Mouse (Mus musculus) lung, postnatal 14 days (tissue): ENCODE results near the gene Ndufb2.

Experiments used
- DNase-seq: peaks from one replicate; pipeline ENCODE4 v3.0.0; 2021

Gene Ndufb2

GRCm38 (mm10) chr6:39580558-39580957, 11.8 kb upstream of the Ndufb2 start:
- no peak for DNase-seq

- DNase-seq, result no peak
These were observed 11.1 kb upstream of the Ndufb2 start for GRCm38 (mm10) chr6:39581087-39581784.

DNA sequence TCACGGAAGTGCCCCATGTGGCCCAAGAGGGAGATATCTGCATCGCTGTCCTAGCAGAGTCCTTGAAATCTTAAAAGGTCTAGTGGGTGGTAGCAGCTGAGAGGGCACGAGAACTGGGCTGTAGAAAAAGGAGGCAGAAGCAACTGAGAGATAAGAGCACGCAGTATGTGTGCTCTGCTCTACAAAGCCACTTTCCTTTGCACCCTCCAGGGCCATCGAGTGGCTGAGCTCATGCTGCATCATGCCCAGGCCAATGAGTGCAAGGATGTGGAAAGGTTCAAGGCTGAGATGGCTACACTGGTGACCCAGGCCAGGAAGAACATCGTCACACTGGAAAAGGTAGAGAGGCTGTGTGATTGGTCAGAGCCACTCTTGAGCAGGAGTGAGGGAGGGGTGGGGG, 6.9 kb upstream of the Ndufb2 start, which contains the start of gene Gm42420:
Gene Gm42420 (plus strand): TSS at position 237 of the 400 bp plus-strand sequence.
- no peak for DNase-seq

GRCm38 (mm10) chr6:39591481-39591880, 893 bp upstream of the Ndufb2 start:
- DNase-seq, result no peak

DNA sequence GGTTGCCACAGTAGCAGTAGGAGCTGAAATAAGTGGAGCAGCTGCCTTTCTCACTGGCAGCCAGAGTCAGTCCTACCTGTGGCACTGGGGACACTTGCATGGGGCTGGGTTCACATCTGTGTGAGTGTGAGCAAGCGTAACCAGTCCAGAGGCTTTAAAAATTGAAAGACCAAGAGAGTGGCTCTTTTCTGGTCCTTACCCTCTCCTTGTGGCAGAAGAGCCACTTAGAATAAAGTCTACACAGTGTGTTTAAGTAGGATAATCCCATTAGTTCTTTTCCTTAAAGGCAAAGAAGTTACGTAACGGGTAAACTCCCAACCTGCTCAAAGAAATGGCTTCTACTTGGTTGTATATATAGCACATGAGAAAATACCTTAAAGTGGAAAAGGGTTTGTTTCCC, 8.5 kb downstream of the Ndufb2 start:
- no peak for DNase-seq

DNA sequence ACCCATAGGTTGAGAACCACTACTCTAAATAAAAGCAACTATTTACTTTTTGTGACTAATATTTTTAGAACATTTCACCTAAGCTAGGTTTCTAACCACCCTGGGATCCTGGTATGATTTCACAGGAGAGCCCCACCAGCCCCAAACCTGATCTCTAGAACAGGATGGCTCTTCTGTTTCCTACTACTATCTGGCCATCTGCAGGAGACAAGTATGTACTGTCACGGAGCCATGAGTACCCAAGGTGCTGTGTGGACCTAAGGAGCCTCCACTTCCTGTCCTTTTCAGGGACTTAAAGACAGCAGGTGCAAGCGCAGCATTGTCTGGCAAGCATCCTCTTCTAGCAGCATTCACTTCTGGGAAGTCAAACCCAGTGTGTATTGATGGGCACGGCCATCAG, 9.5 kb downstream of the Ndufb2 start:
- no peak for DNase-seq

- DNase-seq, result no peak
These were observed 12.2 kb downstream of the Ndufb2 start for GRCm38 (mm10) chr6:39604565-39604964.

- no peak for DNase-seq
These were observed 13.7 kb downstream of the Ndufb2 start for GRCm38 (mm10) chr6:39606056-39606455.

DNA sequence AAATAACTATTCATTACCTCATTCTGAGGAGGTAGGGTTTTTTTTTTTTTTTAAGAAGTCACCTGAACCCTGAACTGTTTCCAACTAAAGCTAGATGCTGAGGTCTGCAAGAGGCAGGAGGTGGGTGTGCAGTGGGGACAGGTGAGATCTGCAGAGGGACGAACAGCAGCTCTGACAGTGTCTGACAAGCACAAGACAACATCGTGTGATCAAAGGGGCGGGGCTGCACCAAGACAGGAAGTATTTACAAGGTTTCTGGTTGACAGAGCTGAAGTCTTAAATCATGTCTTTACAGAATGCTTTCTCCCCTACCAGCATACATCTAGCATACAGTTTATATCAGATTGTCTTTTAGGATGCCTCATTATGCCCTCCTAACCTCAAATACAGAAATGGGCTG, 14.5 kb downstream of the Ndufb2 start:
- DNase-seq, result no peak

DNA sequence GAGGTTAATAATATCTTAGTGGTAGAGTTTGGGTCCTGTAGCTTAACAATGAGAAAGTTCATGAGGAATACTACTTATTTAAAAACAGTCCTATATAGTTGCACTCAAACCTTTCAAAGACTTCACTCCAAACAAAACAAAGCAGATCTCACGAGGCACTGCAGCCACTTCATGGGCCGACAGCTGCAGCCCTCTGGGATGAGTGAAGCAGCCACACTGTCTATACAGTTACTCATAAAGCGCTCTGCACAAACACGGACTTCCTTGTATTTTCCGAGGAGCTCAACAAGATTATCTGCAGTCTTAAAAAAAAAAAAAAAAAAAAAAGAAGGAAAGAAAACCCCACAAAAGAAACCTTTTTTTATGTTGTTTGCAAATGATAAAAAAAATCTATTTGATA, 15.0 kb downstream of the Ndufb2 start:
- no peak for DNase-seq

- DNase-seq, result no peak
These were observed 17.8 kb downstream of the Ndufb2 start for GRCm38 (mm10) chr6:39610207-39610606.

GRCm38 (mm10) chr6:39611296-39611695, 18.9 kb downstream of the Ndufb2 start:
- no peak for DNase-seq
